ENCODE assay signal across 8 mouse cellular contexts in the genomic region with DNA sequence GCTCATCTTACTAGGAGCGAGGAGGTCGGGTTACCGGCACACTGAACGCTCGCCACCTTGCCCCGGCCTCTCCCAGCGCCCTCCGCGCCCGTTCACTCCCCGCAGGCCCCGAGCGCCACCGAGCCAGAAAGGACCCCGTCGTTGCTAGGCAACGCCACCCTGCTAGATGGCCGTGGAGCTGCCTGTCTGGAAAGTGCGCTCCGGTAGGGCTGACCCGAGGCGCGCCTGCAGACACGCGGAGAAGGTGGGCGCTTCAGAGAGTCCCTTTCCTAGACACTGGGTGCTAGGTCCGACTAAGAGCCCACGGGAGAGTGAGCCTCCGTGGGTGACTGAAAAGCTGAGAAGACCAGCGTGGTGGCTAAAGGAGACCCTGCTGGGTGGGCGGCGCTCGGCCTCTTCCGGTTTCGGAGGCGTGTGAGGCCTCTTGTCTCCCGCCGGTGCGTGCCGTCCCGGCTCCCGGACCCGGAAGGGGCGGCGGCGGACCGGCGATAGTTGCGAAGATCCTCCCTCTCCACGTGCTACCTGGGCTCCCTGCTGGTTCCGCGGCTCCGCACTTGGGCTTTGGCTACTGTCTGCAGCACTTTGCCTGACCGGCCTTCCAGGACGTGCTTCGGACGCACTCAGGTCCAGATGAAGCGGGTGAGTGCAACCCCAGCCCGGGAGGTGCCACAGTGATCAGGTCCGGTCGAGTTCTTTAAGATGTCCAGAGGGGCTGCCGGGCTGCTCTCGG. TPM values are rescaled to one million over a fixed set of nuclear protein-coding genes. Genes with fewer than 3 reads are reported as not detected.
DNase-seq lines count a peak whose midpoint lies in the region; ATAC-seq lines count a peak whose summit lies in the region.

Gene Gtf3c4 (minus strand): TSS at position 139 of the 730 bp plus-strand sequence.
Gene Ddx31 (plus strand): TSS at position 185 of the 730 bp plus-strand sequence.

- ATAC-seq in intestine, embryonic 14.5 days (replicated peaks; ENCODE audit: low FRiP score, low TSS enrichment, low read depth): peak; percentile 98

- DNase-seq in adrenal gland, adult 18-20 months (ENCODE audit: low spot score in 2 of 2): peak; percentile 94 to 96
- peak; percentile 97 for DNase-seq in embryo, embryonic 11 days
- DNase-seq in gastrocnemius, postnatal 25 days: peak; percentile 91
- peak; percentile 98 for DNase-seq in intestine, embryonic 14.5 days (ENCODE audit: low spot score)
- DNase-seq in left cerebral cortex, postnatal 14 days (ENCODE audit: low spot score in 2 of 2): peak; percentile 95 to 96
- peak; percentile 96 for DNase-seq in mesoderm, embryonic 11.5 days (ENCODE audit: low read depth, low spot score)
- peak; percentile 89 to 90 for DNase-seq in right cerebral cortex, postnatal 36 days (ENCODE audit: low spot score in 2 of 2)
- DNase-seq in yolk sac, embryonic 10.5 days (ENCODE audit: low spot score): peak; percentile 93

- H3K4me1 ChIP-seq in intestine, embryonic 14.5 days (replicated peaks; ENCODE audit: control insufficient read depth, insufficient read depth, low read length): peaks cover 30% of the 10 kb centered on the region

- H3K27me3 ChIP-seq in intestine, embryonic 14.5 days (replicated peaks; ENCODE audit: control insufficient read depth, insufficient read depth, low read length): no peaks in the 10 kb centered on the region

- H3K4me3 ChIP-seq in intestine, embryonic 14.5 days (ENCODE audit: low read depth, low read length): peak within 1 kb of the TSS; percentile 98

- H3K36me3 ChIP-seq in intestine, embryonic 14.5 days (ENCODE audit: control insufficient read depth, insufficient read depth, low read length): peaks cover 15% of the 10 kb centered on the region; the same call in 1 of the 2 replicates

- H3K27ac ChIP-seq in intestine, embryonic 14.5 days (ENCODE audit: low read depth): peak within 1 kb of the TSS; percentile 86

- H3K9me3 ChIP-seq in intestine, embryonic 14.5 days (ENCODE audit: control insufficient read depth, low read length): no peaks in the 10 kb centered on the region

- intact Hi-C loops in left cerebral cortex, postnatal 14 days (cut with DNase I): loop anchor here (2.0 kb wide), 1 partner anchor 84 kb away; no protein-coding TSS in a partner anchor

- H3K9ac ChIP-seq in intestine, embryonic 14.5 days (ENCODE audit: low read length): peak within 1 kb of the TSS; percentile 91

- H3K4me2 ChIP-seq in intestine, embryonic 14.5 days (ENCODE audit: low read length): peak within 1 kb of the TSS; percentile 65

- WGBS in intestine, embryonic 14.5 days: under 1% methylated on average over 62 of the region's 63 CpGs

RNA-seq across cellular contexts. Expression of gene Gtf3c4, which starts in this region (rescaled TPM):
- 10 to 100 TPM; 35.9 to 41.4 TPM for total RNA-seq in adrenal gland, adult 18-20 months (2021)
- total RNA-seq in gastrocnemius, postnatal 25 days (2021): 10 to 100 TPM; 13.7 to 14.1 TPM
- polyA plus RNA-seq in intestine, embryonic 14.5 days (2014; fragmentation: Nextera tagmentation; extraction: Ambion mirVana): 20.1 and 21.3 TPM in 2 replicates
- 10 to 100 TPM; 38.5 to 39.9 TPM for total RNA-seq in left cerebral cortex, postnatal 14 days (2021)

RNA-seq across cellular contexts. Expression of gene Ddx31, which starts in this region (rescaled TPM):
- total RNA-seq in adrenal gland, adult 18-20 months (2021): 10 to 100 TPM in 1 of 2 experiments, 1 to 10 TPM in 1; 7.6 to 10.4 TPM
- total RNA-seq in gastrocnemius, postnatal 25 days (2021): 1 to 10 TPM; 3.9 to 5.0 TPM
- 16.5 and 17.5 TPM in 2 replicates for polyA plus RNA-seq in intestine, embryonic 14.5 days (2014; fragmentation: Nextera tagmentation; extraction: Ambion mirVana)
- 1 to 10 TPM; 6.7 to 7.8 TPM for total RNA-seq in left cerebral cortex, postnatal 14 days (2021)

Comparison
In these comparisons a context has a peak if more than half of its experiments do, and no peak if none do; other contexts are left out.
1. Peak in every context shown above with its lines: DNase-seq, ATAC-seq, H3K4me3 ChIP-seq and H3K27ac ChIP-seq.